Mouse (Mus musculus) CH12.LX (cell line): ENCODE data around the gene Erf.

Experiments used
- POLR2A ChIP-seq: IDR thresholded peaks from 2 replicates; pipeline ENCODE4 v1.6.1; 2011; ENCODE audit warnings: low read depth, mild to moderate bottlenecking, improper control_type of control experiment, low read length
- ZC3H11A ChIP-seq: IDR thresholded peaks from 2 replicates; pipeline ENCODE4 v1.6.1; 2012; ENCODE audit warnings: low read depth, mild to moderate bottlenecking, inconsistent platforms, low read length, improper control_type of control experiment

GRCm38 (mm10) chr7:25249314-25250140 is 1.0 kb downstream of the Erf start:
- TF ChIP-seq POLR2A, result no peak
- TF ChIP-seq ZC3H11A, result no peak
